Mouse (Mus musculus) kidney, postnatal 25 days (tissue): ENCODE measurements at regions not wholly inside any gene's neighbourhood (a gene's known extent, or its start where the extent isn't known, plus 50 kb on each side); places are given as distances from the start of the nearest gene placed in this dataset.
A peak's percentile ranks its signal among the peaks of the same experiment; 100 is the strongest.
"Not testable (repeated sequence)": the region's sequence is repeated elsewhere in the genome, so short reads cannot be mapped to it uniquely, and the experiment has no call there.

Experiments
- DNase-seq, 2 experiments: peaks; one replicate each; pipeline ENCODE4 v3.0.0; 2021; ENCODE audit warnings: mixed read lengths in 2 of 2

GRCm38 (mm10) chr5:149815879-149816278 is 137.8 kb downstream of the B3glct start:
- peak in 1 of 2 experiments; percentile 67 for DNase-seq

- DNase-seq, result no peak
Observed at GRCm38 (mm10) chr5:149818812-149819211, 140.8 kb downstream of the B3glct start.

DNA sequence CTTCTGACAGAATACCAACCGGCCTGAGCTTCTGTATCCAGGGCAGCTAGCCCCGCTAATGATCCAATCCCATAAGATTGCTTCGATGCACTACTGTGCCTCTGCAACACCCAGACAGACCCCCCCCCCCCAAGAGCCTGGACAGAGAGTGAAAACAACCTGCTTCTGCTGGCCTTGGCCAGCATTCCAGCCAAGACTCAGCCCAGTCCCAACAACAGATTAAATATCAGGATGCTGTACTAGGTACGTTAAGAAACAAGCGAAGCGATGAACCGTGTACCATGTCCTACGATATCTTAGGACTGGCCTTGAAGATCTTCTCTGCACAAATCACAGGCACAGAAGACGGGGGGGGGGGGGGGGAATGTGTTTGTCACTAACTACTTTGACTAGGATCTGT is 145.8 kb downstream of the B3glct start:
- DNase-seq, result no peak

DNA sequence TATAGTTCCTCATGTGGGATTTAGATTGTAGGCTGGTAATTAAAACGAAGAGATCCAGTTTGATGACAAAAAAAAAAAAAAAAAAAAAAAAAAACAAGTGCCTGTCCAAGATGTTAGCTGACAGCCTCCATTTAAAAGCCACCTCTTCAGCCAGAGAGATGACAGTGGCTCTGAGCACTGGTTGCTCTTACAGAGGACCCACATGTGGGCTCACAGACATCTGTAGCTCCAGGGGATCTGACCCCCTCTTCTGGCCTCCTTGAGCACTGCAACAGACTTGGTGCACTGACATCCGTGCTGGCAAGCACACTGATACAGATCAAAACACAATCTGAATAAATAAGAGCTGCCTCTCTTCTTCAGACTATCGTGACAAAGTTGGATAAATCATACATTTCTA is 149.6 kb downstream of the B3glct start:
- no peak for DNase-seq

GRCm38 (mm10) chr5:149831122-149831861 is 153.3 kb downstream of the B3glct start:
- DNase-seq, result peak; percentile 69 to 82

DNA sequence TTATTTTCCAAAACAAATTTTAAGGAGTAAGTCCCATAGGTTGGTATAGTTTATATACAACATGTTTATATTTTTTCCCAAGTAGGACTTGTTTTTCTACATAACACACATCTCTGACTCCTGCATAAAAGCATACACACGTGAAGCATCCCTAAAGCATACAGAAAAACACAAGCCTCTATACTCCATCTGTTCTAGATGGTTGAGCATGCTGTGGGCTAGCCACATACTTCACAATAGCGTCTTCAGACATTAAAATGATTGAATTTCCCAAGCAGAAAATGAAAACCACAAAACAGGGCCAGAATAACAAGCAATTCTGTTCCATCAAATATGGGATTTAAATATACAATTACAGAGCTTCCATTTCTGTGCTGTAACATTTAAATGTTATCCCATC is 159.3 kb downstream of the B3glct start:
- DNase-seq, result no peak

DNA sequence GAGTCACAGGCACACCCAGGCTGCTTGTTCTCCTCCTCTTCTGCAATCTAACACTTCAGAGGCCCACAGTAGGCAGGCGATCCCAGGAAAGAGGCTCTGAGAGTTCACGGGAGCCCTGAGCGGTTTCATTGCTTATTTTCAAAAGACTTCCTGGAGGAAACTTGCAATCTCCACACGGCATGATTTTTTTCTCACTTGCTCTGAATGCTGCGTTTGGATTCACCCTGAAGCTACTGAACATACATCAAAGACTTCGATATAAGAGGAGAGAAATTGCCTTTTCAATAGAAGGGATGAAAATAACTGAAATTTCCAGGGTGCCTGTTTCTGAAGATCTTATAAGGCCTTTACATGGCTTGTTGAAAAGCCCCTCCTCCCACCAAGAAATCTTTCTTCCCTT is 164.5 kb downstream of the B3glct start:
- no peak for DNase-seq

DNA sequence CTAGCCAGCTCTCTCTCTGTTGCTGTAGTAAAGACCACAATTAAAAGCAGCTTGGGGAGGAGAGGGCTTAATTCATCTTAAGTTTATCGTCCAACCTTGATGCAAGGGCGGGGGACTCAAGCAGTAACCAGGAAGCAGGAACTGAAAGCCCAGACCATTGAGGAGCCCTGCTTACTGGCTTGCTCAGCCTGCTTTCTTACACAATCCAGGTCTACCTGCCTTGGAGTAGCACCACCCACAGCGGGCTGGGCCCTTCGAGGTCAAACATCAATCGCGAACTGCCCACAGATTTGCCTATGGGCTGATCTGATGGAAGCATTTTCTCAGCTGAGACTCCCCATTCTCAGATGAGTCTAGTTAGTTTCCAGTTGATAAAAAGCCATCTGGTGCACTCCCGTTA is 165.3 kb downstream of the B3glct start:
- no peak for DNase-seq

- DNase-seq, result no peak
Observed at GRCm38 (mm10) chr5:149845256-149845655, 167.2 kb downstream of the B3glct start.

DNA sequence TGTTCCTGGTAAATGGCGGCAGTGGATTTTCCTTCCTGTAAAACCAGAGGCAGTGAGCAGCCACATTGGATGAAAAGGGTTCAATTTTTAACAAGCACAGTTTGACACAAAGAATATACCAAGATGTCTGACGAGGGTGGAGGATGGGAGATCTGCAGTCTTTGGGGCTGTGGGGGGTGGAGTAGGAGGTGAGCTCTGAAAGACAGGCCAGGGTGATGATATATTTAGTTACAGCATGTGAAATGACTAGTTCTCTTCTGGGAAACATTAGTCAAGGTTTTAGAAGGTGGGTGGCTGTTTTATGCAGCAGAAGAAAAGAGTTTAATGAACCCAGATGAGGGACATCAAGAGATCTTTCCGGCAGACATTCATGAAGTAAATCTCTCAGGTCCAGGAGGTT is 170.0 kb upstream of the Rxfp2 start:
- DNase-seq, result no peak

- DNase-seq, result peak; percentile 53 to 81
Observed at GRCm38 (mm10) chr5:149851011-149851410, 167.5 kb upstream of the Rxfp2 start.

- DNase-seq, result no peak
Observed at GRCm38 (mm10) chr5:149852516-149852915, 166.0 kb upstream of the Rxfp2 start.

- DNase-seq, result no peak
Observed at GRCm38 (mm10) chr5:149856101-149856500, 162.4 kb upstream of the Rxfp2 start.

GRCm38 (mm10) chr5:149857019-149857418 is 161.5 kb upstream of the Rxfp2 start:
- DNase-seq, result no peak

DNA sequence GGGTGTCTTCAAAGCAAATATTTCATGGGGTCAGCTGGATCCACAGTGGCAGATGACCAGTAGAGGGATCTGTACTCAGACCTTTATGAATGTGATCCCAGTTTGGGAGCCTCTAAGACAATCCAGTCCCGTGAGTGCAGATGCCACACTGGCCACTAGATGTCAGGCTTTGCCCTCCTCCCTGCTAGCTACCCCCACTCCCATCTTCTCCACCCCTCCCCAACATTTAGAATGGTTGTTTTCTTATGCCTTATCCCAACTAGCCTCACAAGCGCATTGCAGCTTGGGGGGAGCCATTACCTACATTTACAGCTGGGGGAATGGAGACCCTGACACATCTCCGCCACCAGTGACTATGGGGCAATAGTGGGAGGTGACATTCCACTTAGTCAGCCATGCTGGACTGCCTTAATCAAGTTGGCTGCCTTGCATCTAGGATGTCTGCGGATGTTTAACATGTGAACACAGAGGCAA is 156.9 kb upstream of the Rxfp2 start:
- DNase-seq, result peak; percentile 58 to 79

- DNase-seq, result peak in 1 of 2 experiments; percentile 29
Observed at GRCm38 (mm10) chr5:149867926-149868325, 150.5 kb upstream of the Rxfp2 start.

- no peak for DNase-seq
Observed at GRCm38 (mm10) chr5:149869441-149869840, 149.0 kb upstream of the Rxfp2 start.

DNA sequence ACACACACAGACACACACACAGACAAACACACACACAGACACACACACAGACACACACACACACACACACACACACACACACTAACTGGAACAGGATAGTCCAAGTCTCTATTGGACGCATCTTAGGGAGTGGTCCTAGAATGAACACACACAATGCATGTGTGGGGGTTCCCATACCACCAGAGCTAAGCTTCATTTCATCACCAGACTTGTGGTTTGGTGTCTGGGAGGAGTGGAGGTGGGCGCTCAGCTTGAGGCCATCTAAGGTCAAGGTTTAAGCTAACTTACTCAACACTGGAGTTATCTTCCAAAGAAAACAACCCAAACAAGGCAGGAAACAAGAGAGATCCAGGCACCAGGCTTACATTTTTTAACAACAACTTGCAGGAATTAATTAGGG is 147.9 kb upstream of the Rxfp2 start:
- DNase-seq, result no peak

DNA sequence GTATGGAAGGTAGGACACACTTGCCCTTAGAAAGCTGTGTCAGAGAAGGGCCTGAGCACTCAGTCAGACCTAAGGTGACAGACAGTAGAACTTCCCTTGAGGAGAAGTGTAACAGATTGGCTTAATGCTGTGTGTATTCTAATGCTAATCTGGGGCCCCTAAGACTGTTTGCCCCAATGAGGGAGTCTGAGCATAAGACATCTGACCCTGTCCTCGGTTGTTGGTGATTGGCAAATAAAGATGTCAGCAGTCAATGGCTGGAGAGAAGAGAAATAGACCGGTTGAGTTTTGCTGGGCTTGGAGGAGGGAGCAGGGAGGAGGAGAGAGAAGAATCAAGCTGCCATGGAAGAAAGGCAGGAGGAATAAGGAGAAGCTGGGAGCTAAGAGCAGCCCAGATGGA is 147.0 kb upstream of the Rxfp2 start:
- no peak for DNase-seq

DNA sequence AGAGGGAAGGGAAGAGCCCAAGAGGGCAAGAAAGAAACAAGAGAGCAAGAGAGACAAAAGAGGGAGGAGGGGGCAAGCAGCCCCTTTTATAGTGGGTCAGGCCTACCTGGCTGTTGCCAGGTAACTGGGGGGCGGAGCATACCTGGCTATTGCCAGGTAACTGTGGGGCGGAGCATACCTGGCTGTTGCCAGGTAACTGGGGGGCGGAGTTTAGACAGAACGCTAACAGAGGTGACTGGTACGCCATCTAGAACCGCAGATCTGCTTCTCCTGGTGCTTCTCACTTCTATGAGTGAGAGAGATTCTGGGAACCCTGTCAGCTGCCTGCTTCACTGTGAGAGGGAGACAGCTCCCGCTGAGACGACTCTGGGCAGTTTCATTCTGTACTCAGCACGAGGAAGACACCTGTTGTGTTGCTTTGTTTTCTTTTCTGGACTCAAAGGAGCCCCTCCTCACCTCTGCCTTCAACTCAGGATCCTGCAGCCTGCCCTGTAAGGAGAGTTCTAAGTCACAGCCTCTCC is 144.9 kb upstream of the Rxfp2 start:
- peak in 1 of 2 experiments; percentile 47 for DNase-seq

DNA sequence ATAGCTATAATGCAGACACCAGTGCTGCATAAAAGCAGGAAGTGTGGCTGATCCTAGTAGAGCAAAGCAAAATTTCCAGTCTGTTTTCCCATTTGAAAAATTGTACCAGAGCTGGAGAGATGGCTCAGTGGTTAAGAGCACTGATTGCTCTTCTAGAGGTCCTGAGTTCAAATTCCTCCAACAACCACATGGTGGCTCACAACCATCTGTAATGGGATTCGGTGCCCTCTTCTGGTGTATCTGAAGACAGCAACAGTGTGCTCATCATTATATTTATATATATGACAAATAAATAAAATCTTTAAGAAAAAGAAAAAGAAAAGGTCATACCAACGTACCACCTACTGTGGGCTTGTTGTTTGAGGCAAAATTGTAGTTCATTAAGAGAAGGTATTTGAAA is 144.1 kb upstream of the Rxfp2 start:
- no peak for DNase-seq

- DNase-seq, result not testable (repeated sequence)
Observed at GRCm38 (mm10) chr5:149892453-149892852, 126.0 kb upstream of the Rxfp2 start.

GRCm38 (mm10) chr5:149906927-149907326 is 111.5 kb upstream of the Rxfp2 start:
- DNase-seq, result no peak

GRCm38 (mm10) chr5:149908376-149909078 is 109.9 kb upstream of the Rxfp2 start:
- DNase-seq, result peak; percentile 33 to 49
